In genomic region chr6:112725468-112725867, GRCm38 (mm10) we compare ENCODE assay signal across 27 mouse cellular contexts.
"Had no signal": no experiment of that assay in that cellular context is flagged by ENCODE, and none has a peak within 500 bp of the region (broad histone marks: within the 10 kb centered on the region; RNA-seq: fewer than 3 reads in every experiment).

No protein-coding gene starts in this region.

- DNase-seq: forebrain, postnatal 0 days; gastrocnemius, postnatal 14 days; gastrocnemius, postnatal 36 days; heart, adult 18-20 months; heart, postnatal 10 days; heart, postnatal 4 days; kidney, adult 18-20 months; kidney, adult 8-10 months; kidney, postnatal 14 days; kidney, postnatal 36 days; layer of hippocampus, adult 9-11 months; layer of hippocampus, postnatal 36 days; liver; liver, embryonic 13.5 days had no signal

- ATAC-seq: forebrain, postnatal 0 days; hindbrain, embryonic 16.5 days; inflammation-experienced regulatory T-cells, adult 6 months; intestine, embryonic 15.5 days; intestine, postnatal 0 days had no signal

- H3K4me3 ChIP-seq: heart, embryonic 10.5 days; heart, embryonic 12.5 days; hindbrain, embryonic 10.5 days; hindbrain, embryonic 12.5 days; intestine, embryonic 15.5 days; kidney, embryonic 15.5 days; limb, embryonic 10.5 days; limb, embryonic 12.5 days; liver, embryonic 13.5 days had no signal

- H3K27ac ChIP-seq: heart, embryonic 10.5 days; hindbrain, embryonic 10.5 days; hindbrain, embryonic 12.5 days; hindbrain, embryonic 14.5 days; intestine, embryonic 15.5 days; kidney, embryonic 15.5 days; kidney, postnatal 0 days; limb, embryonic 10.5 days; limb, embryonic 12.5 days; liver, embryonic 13.5 days had no signal
